Mouse (Mus musculus) gastrocnemius, adult 2 months (tissue): ENCODE data around the gene Gprc5a. TPM values are rescaled to one million over a fixed set of nuclear protein-coding genes. Genes with fewer than 3 reads are reported as not detected.

Experiments
- DNase-seq: peaks from one replicate; pipeline ENCODE4 v3.0.0; 2022
- H3K27ac ChIP-seq: fragments of 200-600 bp; 2 replicates; pipeline ENCODE4 v1.8.1; 2022; ENCODE audit warnings: mild to moderate bottlenecking
- H3K4me3 ChIP-seq: fragments of 200-600 bp; 2 replicates; pipeline ENCODE4 v1.8.1; 2022; ENCODE audit warnings: mild to moderate bottlenecking, moderate library complexity
- CTCF ChIP-seq: fragments of 200-600 bp; IDR thresholded peaks from 2 replicates; pipeline ENCODE4 v1.8.1; 2022; ENCODE audit warnings: antibody characterized with exemption, mild to moderate bottlenecking, moderate library complexity
- intact Hi-C: fragments of 180-260 bp; cut with DNase I; formaldehyde crosslinking; loops from one replicate; pipeline ENCODE4 v1.15.1; 2025
- total RNA-seq, 2 experiments: library from RNA; stranded (reverse); gene quantifications; 2 replicates each; pipeline ENCODE4 v1.2.3; 2021

Gene Gprc5a
- total RNA-seq, 2 experiments from 2014 or later, result 0.18 to 1.2 TPM

- no peak for TF ChIP-seq CTCF
- Histone ChIP-seq H3K4me3 (no peak overlapping the region), H3K27ac (no peak overlapping the region)
- no peak for DNase-seq
- intact Hi-C loops, result loop anchor here (5.0 to 10.0 kb wide), 2 partner anchors 149 to 317 kb away; no protein-coding TSS in a partner anchor
Measured at GRCm38 (mm10) chr6:135085703-135086102, 20.3 kb downstream of the Gprc5a start.

- H3K4me3 ChIP-seq, result peak overlapping the region; percentile 48
- intact Hi-C loops, result loop anchor here (1.0 to 10.0 kb wide), 3 partner anchors 56 to 314 kb away; no protein-coding TSS in a partner anchor
Measured at GRCm38 (mm10) chr6:135087721-135088451, 22.4 kb downstream of the Gprc5a start.

GRCm38 (mm10) chr6:135089786-135090185, 24.3 kb downstream of the Gprc5a start:
- no peak for DNase-seq
- no peak for TF ChIP-seq CTCF
- no peak overlapping the region for H3K27ac ChIP-seq
- intact Hi-C loops, result loop anchor here (5.0 to 10.0 kb wide), 2 partner anchors 145 to 313 kb away; no protein-coding TSS in a partner anchor
- no peak overlapping the region for H3K4me3 ChIP-seq

More at GRCm38 (mm10) chr6:135087721-135088451, 22.4 kb downstream of the Gprc5a start:
- H3K27ac ChIP-seq, result no peak overlapping the region
- peak; percentile 91 for TF ChIP-seq CTCF
- DNase-seq, result peak; percentile 76

- DNase-seq, result no peak
- Histone ChIP-seq H3K27ac (no peak overlapping the region), H3K4me3 (no peak overlapping the region)
- no peak for TF ChIP-seq CTCF
- intact Hi-C loops, result no loop called here
Measured at GRCm38 (mm10) chr6:135090661-135091060, 25.2 kb downstream of the Gprc5a start.

GRCm38 (mm10) chr6:135092798-135093470, 27.5 kb downstream of the Gprc5a start:
- H3K27ac ChIP-seq, result no peak overlapping the region
- DNase-seq, result no peak
- no peak overlapping the region for H3K4me3 ChIP-seq
- no peak for TF ChIP-seq CTCF
- intact Hi-C loops, result no loop called here

GRCm38 (mm10) chr6:135100787-135101472, 35.5 kb downstream of the Gprc5a start:
- H3K27ac ChIP-seq, result no peak overlapping the region
- no peak for TF ChIP-seq CTCF
- no peak overlapping the region for H3K4me3 ChIP-seq
- intact Hi-C loops, result no loop called here
- no peak for DNase-seq

- Histone ChIP-seq H3K4me3 (no peak overlapping the region), H3K27ac (no peak overlapping the region; the same call in 1 of the 2 replicates)
- TF ChIP-seq CTCF, result no peak
- intact Hi-C loops, result no loop called here
- no peak for DNase-seq
Measured at GRCm38 (mm10) chr6:135102736-135103303, 37.4 kb downstream of the Gprc5a start.

GRCm38 (mm10) chr6:135107014-135107413, 41.6 kb downstream of the Gprc5a start:
- no peak overlapping the region for H3K27ac ChIP-seq
- TF ChIP-seq CTCF, result no peak
- intact Hi-C loops, result no loop called here
- DNase-seq, result no peak
- no peak overlapping the region for H3K4me3 ChIP-seq

GRCm38 (mm10) chr6:135112411-135113113, 47.1 kb downstream of the Gprc5a start:
- Histone ChIP-seq H3K27ac (no peak overlapping the region), H3K4me3 (no peak overlapping the region)
- TF ChIP-seq CTCF, result no peak
- DNase-seq, result no peak
- intact Hi-C loops, result no loop called here

GRCm38 (mm10) chr6:135113114-135113436, 47.6 kb downstream of the Gprc5a start:
- no peak for TF ChIP-seq CTCF
- H3K27ac ChIP-seq, result no peak overlapping the region
- intact Hi-C loops, result no loop called here
- no peak for DNase-seq
- no peak overlapping the region for H3K4me3 ChIP-seq

- intact Hi-C loops, result no loop called here
Measured at GRCm38 (mm10) chr6:135116479-135116878, 51.0 kb downstream of the Gprc5a start.

GRCm38 (mm10) chr6:135118183-135118582, 52.7 kb downstream of the Gprc5a start, which contains the start of gene Gprc5d:
Gene Gprc5d (minus strand): TSS chr6:135118283.
- TF ChIP-seq CTCF, result no peak
- DNase-seq, result no peak
- intact Hi-C loops, result no loop called here
- Histone ChIP-seq H3K4me3 (no peak within 1 kb of the TSS), H3K27ac (no peak within 1 kb of the TSS)

More at GRCm38 (mm10) chr6:135116479-135116878, 51.0 kb downstream of the Gprc5a start:
- H3K4me3 ChIP-seq, result no peak overlapping the region
- TF ChIP-seq CTCF, result no peak
- no peak for DNase-seq
- H3K27ac ChIP-seq, result no peak overlapping the region
